Mouse (Mus musculus): ENCODE data around the gene Elavl1.
A peak's percentile ranks its signal among the peaks of the same experiment; 100 is the strongest.

The Elavl1 gene

DNA sequence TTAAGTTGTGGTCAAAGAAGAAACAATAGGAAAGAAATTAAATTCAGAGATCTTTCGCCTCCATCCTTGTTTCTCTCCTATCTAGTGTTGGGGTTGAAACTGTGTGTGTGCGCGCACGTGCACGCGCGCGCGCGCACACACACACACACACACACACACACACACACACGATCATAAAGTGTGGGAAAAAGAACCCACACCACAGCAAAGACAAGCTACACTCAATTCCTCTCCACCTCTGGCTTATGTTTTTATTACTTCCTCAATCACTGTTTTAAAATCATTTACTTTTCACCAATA, 5.7 kb downstream of the Elavl1 start:
- no peak for DNase-seq

DNA sequence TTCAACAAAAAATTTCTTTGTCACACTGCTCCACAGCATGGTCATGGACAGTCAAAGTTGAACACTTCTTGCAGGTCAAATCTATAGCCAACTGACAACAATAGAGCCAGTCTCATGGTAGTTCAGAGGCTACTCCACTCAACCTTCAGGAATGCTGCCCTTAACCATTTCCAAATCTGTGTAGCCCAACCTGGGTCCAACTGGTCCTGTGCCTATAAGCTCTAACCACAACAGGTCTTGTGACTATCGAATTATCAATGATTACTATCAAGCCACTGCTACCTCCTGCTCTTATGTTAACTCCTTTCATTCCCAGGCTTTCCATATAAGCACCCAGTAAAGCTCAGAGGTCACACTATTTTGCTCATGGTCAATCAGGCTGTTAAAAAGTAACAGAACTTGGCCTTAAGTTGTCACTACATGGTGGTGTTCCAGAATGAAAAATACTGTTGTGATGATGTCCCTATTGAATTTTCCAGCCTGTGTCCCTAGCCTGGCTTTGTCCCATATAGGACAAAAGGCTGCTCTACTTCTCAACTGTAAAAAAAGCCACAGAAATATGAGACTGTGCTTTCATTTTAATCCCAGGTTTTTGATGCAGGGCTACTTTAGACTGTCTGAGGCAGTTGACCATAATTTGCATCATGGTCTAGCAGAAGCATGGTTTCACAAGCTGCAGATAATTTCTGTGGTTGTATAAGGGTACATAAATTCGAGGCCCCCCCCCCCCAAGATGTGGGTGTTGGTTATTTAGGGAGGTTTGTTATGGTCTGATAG, 6.2 kb downstream of the Elavl1 start:
- DNase-seq = no peak

DNA sequence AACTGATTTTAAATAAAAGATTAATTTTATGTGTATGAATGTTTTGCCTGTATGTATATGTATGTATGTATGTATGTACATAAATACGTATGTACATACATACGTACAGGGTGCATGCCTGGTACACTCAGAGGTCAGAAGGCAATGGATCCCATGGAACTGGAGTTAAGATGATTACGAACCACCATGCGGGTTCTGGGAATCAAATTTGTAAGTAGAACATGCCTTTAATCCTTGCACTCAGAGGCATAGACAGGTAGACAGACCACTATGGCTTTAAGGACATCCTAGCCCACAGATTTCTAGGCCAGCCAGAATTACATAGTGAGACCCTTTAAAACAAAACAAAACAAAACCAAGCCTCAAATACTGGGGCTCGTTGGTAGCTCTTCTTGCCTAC, 7.1 kb downstream of the Elavl1 start:
- no peak for DNase-seq

GRCm38 (mm10) chr8:4314852-4315251, 10.4 kb downstream of the Elavl1 start:
- no peak for DNase-seq

DNA sequence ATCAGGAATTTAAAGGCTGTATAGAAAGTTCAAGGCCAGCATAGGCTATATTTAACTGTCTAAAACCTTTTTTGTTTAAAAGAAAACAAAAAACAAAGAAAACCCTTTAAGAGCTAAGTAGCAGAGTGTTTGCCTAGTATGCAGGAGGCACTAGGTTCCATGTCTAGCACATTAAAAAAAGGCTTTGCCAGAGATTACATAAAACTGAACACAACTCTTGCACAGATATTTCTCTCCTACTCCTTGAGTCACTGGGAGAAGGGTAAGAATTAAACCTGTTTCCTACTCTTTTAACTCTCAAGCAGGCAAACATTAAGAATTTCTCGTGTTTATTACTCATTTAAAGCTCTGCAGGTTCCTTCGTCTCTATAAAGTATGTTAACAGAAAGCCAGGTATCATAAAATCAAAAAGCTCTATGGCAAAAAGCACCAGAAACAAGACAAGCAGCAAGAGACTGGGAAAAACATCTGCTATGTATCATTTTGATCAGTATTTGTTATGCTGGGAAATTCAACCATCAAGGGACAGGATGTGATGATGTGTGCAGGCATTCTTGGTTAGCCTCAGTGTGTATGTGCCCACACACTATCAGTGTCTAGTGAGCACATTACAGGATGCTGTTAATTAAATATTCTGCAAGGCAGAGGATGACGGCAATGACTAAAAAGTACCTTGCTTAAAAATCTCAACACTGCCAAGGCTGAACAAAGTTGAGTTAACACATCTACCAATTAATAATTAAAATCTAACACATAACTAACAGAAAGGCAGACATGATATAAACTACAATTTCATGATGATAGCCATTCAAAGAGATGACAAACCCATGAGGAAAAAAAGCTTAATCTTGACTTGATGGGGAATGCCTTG, 11.7 kb downstream of the Elavl1 start:
- DNase-seq = no peak

GRCm38 (mm10) chr8:4312104-4312503, 13.1 kb downstream of the Elavl1 start:
- no peak for DNase-seq

- no peak for DNase-seq
Observed at GRCm38 (mm10) chr8:4305838-4306237, 19.4 kb downstream of the Elavl1 start.

DNA sequence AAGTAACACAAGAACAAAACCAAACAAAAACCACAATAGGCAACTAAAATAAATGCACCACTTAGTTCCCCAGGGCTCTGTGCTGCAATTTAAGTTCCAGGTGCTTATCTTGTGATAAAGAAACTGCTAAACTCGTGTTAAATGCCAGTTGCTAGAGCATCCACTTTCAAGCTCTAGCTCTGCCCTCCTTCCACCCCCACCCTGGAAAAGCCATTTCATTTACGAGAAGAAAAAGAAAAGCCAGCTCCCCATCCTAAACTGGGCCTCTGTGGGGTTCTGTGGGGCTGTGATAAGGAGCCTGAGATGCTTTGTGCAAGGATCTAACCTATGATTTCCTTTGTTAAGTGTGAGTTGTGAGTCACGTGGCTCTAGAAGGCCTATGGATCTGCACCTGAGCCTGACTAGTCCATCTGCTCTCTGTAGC, 21.1 kb downstream of the Elavl1 start:
- DNase-seq = no peak

DNA sequence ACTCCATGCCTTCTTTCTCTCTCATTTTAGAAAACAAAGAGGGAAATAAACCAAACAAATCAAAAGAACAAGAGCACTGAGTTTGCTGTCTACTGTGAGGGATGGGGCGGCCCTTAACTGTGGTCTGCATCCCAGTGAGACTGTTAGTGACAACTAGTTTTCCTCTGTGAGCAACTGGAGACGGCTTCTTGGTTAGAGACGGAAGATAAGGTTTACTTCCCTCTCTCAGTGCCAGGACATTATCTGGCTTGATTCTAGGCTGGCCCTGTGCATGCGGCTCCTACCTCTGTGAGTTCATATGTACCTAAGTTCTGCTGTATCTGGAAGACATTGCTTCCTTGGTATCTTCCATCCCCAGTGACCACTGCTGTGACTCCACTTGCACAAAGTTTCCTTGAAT, 27.4 kb downstream of the Elavl1 start:
- no peak for DNase-seq

- DNase-seq = no peak
Observed at GRCm38 (mm10) chr8:4292738-4293137, 32.5 kb downstream of the Elavl1 start.

DNA sequence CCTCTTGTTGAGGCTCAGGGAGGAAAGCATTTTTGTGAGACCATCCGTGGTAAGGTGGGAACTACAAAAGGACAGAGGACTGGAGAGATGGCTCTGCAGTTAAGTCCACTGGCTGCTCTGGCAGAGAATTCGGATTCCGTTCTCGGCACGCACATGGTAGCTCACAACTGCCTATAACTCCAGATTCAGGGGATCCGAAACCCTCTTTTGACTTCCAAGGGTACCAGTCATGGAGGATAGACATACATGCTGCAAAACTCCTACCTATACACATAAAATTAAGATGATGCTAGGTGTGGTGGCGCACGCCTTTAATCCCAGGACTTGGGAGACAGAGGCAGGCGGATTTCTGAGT, 49.1 kb downstream of the Elavl1 start:
- DNase-seq = no peak

- peak; percentile 96 for DNase-seq
Observed at GRCm38 (mm10) chr8:4275275-4276110, 49.7 kb downstream of the Elavl1 start, which contains the start of gene Timm44. Gene Timm44, minus strand, starts transcription at chr8:4275913.

- DNase-seq = no peak
Observed at GRCm38 (mm10) chr8:4269609-4270008, 55.6 kb downstream of the Elavl1 start.

DNA sequence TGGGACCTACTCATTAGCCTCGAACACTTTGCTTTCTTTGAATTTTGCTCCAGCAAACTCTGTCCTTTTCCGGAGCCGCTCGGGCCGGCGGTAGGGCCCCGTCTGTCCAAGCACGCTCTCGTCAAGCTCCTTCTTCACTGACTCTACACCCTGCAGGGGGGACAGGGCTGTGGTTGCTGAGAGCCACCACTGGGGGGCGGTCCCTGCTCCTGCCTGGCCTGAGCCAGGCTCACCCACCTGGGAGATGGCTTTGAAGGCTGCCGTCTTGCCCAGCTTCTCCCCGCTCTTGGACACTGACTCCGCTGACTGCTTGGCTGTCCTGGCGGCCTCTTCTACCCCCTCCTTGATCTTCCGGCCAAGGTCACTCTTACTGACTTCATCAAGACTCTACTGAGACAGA, 57.6 kb downstream of the Elavl1 start:
- DNase-seq = peak; percentile 58

DNA sequence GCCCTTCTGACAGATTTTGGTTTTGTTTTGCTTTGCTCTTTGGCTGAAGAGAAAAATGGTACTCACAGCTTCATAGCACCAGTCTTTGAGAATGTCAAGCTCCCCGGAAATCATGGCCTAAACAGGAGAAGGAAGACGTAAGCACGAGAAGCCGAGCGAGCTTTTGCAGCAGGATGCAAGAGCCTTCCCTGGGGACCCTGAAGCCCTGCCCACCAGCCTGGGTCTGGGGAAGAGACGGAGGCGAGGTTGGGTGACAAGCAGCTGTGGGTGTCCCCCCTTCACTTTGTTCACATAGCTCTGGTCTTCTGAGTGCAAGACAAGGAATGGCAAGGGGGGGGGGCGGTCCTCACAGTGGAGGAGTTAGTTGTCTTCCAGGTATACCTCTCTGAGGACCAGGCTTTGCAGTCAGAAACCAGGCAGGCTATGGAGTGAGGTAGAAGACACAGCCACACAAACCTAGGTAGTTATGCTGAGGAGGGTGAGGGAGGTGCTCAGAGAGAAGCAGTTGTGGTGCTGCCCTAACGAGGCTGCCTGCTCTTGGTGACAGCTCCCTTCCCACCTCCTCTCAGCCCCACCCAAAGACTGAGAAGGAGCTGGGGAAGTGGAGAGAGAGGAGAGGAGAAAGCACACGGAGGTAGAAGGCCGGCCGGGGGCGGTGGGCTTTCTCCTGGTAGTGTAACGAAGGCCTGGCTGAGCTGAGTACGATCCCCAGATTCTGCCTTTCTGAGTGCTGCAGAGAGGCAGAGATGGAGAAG, 59.9 kb downstream of the Elavl1 start:
- no peak for DNase-seq

GRCm38 (mm10) chr8:4263105-4263791, 62.0 kb downstream of the Elavl1 start:
- DNase-seq = no peak

GRCm38 (mm10) chr8:4259805-4260170, 65.4 kb downstream of the Elavl1 start:
- no peak for DNase-seq

DNA sequence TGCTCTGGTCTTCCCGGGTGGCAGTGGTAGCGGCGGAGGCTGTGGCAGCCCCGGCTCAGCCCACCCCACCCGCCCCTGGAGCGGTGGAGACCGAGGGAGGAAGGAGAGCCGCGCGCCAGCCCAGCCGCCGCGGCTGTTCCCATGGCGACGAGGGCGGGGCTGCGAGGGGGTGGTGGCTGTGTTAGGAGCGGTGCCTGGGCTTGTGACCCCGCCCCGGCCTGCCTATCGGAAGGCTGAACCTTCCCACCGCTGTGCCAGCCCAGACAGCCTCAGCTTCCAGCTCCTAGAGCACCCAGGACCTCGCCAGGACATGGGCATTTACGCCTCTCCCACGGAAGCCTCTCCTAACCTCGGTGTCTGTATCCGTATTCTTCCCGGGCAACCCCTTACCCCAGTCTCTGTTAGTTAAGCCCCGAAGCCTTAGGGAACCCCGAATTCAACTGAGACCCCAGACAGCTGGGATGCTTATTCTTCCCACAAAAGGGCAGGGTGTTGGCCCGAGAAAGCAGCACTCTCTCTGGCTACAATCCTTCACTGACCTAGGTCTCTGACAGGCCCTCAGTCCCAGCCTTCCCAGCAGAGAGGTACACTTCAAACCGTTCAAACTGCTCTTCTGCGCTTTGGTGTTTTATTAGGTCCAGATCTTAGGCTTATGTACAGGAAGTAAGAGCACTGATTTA, 65.9 kb downstream of the Elavl1 start, which contains the start of gene Ctxn1:
Gene Ctxn1, minus strand, starts transcription at position 150 of the 680 bp plus-strand sequence.
- peak; percentile 99 for DNase-seq

GRCm38 (mm10) chr8:4258678-4259077, 66.5 kb downstream of the Elavl1 start:
- no peak for DNase-seq

DNA sequence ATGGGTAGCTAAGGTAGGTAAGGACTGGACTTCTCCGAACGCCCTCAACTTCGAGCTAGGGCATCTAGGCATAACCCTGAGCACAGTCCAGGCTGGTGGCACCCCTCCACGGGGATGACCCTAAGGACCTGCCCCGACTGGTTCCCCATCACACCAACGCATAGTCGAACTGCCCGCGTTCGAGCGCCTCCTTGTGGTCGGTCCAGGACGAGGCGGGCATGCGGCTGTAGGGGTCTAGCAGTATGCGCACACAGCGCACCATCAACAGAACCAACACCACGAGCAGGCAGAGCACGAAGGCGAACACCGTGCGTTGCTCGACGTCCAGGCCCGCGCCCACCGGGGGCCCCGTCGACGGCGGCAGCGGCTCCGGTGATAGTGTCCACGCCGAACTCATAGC, 67.0 kb downstream of the Elavl1 start:
- peak; percentile 93 for DNase-seq

DNA sequence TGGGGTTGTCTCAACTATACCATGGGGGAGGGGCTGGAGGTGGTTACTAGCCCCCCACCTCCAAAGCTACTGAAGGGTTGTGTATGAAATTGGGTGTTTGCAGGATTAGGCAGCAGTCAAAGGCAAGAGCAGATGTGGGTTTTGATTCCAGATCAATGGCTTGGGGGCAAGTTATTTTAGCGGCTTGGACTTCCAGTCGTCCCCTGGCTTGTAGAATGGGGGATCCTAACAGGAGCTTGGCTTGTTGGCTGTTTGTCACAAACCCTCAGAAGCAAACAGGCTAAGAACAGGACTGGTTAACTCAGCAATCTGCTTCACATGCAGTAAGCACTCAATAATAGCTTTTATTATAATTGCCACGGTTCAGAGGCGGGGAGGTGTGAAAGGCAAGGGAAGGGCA, 67.9 kb downstream of the Elavl1 start:
- no peak for DNase-seq

All from thymus, postnatal 4 days (tissue).